ENCODE assay signal across 9 mouse cellular contexts in the genomic region with DNA sequence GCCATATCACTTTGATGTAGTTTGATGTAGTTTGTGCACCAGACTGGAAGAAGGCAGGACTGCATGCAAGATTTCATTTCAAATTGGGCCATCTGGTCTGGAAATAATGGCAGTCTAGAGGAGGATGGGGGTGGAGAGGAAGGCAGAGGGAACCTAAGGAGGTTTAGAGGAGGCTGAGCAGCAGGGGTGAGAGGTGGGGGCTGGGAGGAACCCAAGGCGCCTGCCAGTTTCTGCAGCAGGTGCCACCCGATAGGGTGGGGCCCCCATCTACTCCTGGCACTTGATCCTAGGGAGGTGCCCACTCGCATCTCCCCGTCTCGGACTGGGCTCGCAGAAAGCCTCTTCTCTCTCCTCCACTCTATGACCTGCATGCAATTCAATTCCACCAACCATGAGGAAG. TPM values are rescaled to one million over a fixed set of nuclear protein-coding genes. Genes with fewer than 3 reads are reported as not detected.
DNase-seq lines count a peak whose midpoint lies in the region; ATAC-seq and TF ChIP-seq lines count a peak whose summit lies in the region.
"Had no signal": no experiment of that assay in that cellular context is flagged by ENCODE, and none has a peak within 500 bp of the region (broad histone marks: within the 10 kb centered on the region; RNA-seq: fewer than 3 reads in every experiment).

No protein-coding gene starts in this region.

- peaks cover 26% of the 10 kb centered on the region for H3K4me1 ChIP-seq in heart, embryonic 11.5 days (ENCODE audit: control insufficient read depth, insufficient read depth, low read length)

- peak; percentile 19 for ATAC-seq in megakaryocyte, adult 5-6 weeks (ENCODE audit: poor library complexity, severe bottlenecking)
- ATAC-seq in heart, embryonic 11.5 days (replicated peaks; ENCODE audit: insufficient number of reproducible peaks, low FRiP score, low TSS enrichment), result no peak

- no peak overlapping the region for H3K4me2 ChIP-seq in heart, embryonic 11.5 days

- intact Hi-C loops in gastrocnemius, adult 2 months (cut with DNase I), result no loop called here
- intact Hi-C loops in gastrocnemius, postnatal 36 days (cut with DNase I), result no loop called here

- 76% methylated on average over 6 of the region's 6 CpGs for WGBS in heart, embryonic 11.5 days (ENCODE audit: insufficient replicate concordance)

- H3K9ac ChIP-seq in heart, embryonic 11.5 days (ENCODE audit: low read depth, low read length), result no peak overlapping the region

- no peak for TF ChIP-seq CTCF in gastrocnemius, adult 2 months (IDR thresholded peaks at IDR 0.05)

- no peaks in the 10 kb centered on the region for H3K36me3 ChIP-seq in heart, embryonic 11.5 days (ENCODE audit: control insufficient read depth, insufficient read depth, low read length)

- H3K27me3 ChIP-seq in heart, embryonic 11.5 days (ENCODE audit: control insufficient read depth, insufficient read depth, low read length), result no peaks in the 10 kb centered on the region

- DNase-seq in gastrocnemius, adult 2 months, result peak; percentile 34
- no peak for DNase-seq in gastrocnemius, postnatal 36 days
- peak; percentile 72 for DNase-seq in spleen, adult 12 weeks (ENCODE audit: low spot score)
- DNase-seq in spleen, adult 18-20 months, result no peak
- peak; percentile 63 for DNase-seq in thymus, postnatal 4 days
- no peak for DNase-seq in embryo, embryonic 10.5 days (ENCODE audit: low spot score)
- DNase-seq: cerebellum, adult 8-10 months had no signal

- H3K9me3 ChIP-seq in heart, embryonic 11.5 days (replicated peaks; ENCODE audit: control insufficient read depth, low read length), result no peaks in the 10 kb centered on the region

- no peak overlapping the region for H3K27ac ChIP-seq in gastrocnemius, adult 2 months
- no peak overlapping the region for H3K27ac ChIP-seq in heart, embryonic 11.5 days (ENCODE audit: low read depth, low read length)

- H3K4me3 ChIP-seq in gastrocnemius, adult 2 months, result no peak overlapping the region
- H3K4me3 ChIP-seq in heart, embryonic 11.5 days (ENCODE audit: low read depth, low read length), result no peak overlapping the region

RNA-seq across cellular contexts. Expression of gene Slc16a1, which starts 33.1 kb away (rescaled TPM):
- total RNA-seq in gastrocnemius, adult 2 months (2021), result 10 to 100 TPM; 20.9 to 42.1 TPM
- 10 to 100 TPM; 20.3 to 27.5 TPM for total RNA-seq in gastrocnemius, postnatal 36 days (2021)
- total RNA-seq in megakaryocyte, adult 5-6 weeks (2015), result 7.3 and 9.2 TPM in 2 replicates
- total RNA-seq in megakaryocyte, adult 5-6 weeks (2017), result 10.6 and 12.7 TPM in 2 replicates
- polyA plus RNA-seq in heart, embryonic 11.5 days (2014; fragmentation: Nextera tagmentation; extraction: Ambion mirVana), result 76.4 and 84.3 TPM in 2 replicates

Comparison
In these comparisons a context has a peak if more than half of its experiments do, and no peak if none do; other contexts are left out.
1. DNase-seq: peak in gastrocnemius, adult 2 months (single experiment), spleen, adult 12 weeks (single experiment) and thymus, postnatal 4 days (single experiment); none in gastrocnemius, postnatal 36 days (0 of 2), spleen, adult 18-20 months (0 of 2) and embryo, embryonic 10.5 days (single experiment).